Mouse (Mus musculus): ENCODE data around the gene Rnf144b.

Rnf144b gene

DNA sequence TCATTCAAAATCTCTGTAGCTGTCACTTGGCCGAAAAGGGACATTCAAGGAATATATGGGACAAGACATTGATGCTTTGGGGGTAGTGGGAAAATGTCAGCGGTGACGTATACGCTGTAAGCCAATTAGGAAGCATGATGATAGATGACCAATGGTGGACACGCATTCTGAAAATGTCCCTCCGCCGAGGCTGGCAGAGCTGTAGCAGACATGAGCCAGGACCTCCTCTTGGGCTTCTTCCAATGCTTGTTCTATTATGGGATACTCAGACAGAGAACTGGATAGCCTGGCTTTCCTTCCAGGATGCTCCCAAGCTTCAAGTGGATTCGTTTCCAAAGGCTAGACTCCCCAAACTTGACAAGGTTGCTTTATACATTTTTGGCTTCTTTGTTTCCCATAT, 141.9 kb downstream of the Rnf144b start:
- no peak for DNase-seq (ENCODE audit: low read depth, low spot score)

GRCm38 (mm10) chr13:47266411-47266810, 144.0 kb downstream of the Rnf144b start:
- DNase-seq (ENCODE audit: low read depth, low spot score), result no peak

GRCm38 (mm10) chr13:47268227-47268626, 145.8 kb downstream of the Rnf144b start:
- no peak for DNase-seq (ENCODE audit: low read depth, low spot score)

DNA sequence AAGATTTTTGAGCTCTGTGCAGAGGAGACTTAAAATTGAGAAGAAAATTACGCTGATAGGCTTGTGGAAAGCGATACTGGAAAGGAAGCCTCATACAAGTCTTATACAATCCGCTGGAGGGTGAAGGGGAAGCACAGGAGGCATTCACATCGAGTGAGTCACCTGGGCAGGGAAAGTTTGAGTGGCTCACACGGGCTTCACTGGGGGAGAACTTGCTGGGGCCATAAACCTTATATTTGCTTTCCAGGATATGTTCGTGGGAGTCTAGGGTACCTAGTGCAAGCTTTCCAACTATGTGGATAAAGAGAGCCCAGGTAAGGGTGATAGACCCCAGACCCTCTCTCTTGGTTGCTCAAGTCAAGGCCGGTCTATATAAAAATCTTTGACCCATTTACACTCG, 150.5 kb downstream of the Rnf144b start:
- no peak for DNase-seq (ENCODE audit: low read depth, low spot score)

DNA sequence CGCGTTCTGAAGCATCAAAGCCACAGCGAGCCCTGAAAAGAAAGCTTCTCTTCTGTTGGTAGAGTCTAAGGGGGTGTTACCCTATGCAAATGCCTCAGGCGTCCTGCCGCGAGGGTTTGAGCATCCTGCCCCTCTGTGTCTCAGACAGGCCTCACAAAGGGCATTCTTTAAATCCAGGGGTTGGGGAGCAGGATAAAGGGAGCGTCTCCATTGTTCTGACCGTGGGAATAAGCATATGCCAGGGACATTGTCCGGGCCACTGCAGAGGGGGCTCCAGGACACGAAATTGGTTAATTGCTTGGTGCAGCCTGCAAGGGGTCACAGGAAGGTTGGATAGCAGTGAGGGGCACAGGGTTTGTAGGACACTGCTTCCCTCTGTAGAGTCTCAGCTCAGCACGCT, 151.0 kb downstream of the Rnf144b start:
- DNase-seq (ENCODE audit: low read depth, low spot score), result peak; percentile 87

DNA sequence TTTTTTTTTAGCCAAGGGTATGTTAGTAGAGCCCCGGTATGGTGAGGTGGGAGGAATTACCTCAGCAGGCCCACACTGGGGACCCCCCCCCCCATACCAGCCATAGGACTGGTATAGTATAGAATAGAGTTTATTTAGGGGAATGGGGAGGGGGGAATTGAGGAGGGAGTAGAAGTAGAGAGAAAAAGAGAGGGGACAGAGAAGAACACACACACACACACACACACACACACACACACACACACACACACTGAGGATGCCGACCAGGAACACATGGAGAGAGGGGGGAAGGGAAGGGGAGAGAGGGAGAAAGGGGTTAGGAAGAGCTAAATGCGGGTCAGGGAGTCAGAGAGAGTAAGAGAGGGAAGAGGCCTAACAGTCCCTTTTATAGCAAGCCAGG, 151.7 kb downstream of the Rnf144b start:
- no peak for DNase-seq (ENCODE audit: low read depth, low spot score)

- DNase-seq (ENCODE audit: low read depth, low spot score), result peak; percentile 79
Measured at GRCm38 (mm10) chr13:47277000-47277823, 154.8 kb downstream of the Rnf144b start.

DNA sequence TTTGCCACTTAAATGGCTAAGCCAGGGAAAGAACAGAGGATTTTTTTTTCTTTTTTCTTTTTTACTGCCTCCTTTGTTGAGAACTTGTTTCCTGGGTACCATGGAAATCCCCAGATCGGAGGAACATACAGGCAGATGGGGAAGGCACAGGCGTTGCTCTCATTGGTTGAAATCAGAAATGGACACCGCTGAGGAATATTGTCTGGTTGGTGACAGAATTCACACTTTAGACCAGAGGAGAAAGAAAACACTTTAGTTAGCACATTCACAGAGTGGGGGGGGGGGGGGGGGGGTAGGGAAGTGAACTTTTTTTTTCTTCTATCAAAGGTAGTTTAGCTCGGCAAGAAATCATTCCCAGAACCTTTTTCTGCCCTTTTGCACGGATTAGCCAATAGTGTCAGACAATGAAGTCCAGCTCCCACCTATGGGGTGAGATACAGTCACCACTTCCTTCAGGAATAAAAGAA, 155.4 kb downstream of the Rnf144b start:
- no peak for DNase-seq (ENCODE audit: low read depth, low spot score)

DNA sequence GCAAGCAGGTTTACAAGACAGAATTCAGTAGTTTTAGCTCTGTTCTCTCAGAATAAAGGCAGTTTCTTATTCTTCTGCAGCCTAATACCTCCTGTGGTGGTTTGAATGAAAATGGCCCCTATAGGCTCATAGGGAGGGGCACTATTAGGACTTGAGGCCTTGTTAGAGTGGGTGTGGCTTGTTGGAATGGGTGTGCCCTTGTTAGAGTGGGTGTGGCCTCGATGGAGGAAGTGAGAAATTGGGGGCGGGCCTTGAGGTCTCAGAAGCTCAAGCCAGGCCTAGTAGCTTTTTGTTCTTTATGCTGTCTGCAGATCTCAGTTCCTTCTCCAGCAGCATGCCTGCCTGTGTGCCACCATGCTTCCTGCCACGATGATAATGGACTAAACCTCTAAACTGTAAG, 159.8 kb downstream of the Rnf144b start:
- DNase-seq (ENCODE audit: low read depth, low spot score), result no peak

DNA sequence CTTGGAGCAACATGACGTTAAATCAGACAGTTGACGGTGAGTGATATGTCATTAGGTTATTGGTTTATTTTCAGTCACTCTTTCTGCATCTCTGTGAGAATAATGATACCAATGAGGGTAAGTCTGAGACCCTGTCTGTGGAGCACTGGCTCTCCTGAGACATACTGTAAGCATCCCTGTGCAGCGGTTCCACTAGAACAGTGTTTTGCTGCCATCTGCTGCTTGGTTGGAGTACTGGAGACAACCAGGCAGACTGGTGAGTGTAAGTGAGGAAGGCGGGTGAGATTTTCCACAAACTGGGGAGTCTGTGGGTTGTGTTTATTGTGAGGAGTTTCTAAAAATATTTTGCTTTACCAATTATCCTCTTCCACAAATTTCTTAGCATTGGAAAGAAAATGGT, 166.0 kb downstream of the Rnf144b start:
- peak; percentile 82 for DNase-seq (ENCODE audit: low read depth, low spot score)

DNA sequence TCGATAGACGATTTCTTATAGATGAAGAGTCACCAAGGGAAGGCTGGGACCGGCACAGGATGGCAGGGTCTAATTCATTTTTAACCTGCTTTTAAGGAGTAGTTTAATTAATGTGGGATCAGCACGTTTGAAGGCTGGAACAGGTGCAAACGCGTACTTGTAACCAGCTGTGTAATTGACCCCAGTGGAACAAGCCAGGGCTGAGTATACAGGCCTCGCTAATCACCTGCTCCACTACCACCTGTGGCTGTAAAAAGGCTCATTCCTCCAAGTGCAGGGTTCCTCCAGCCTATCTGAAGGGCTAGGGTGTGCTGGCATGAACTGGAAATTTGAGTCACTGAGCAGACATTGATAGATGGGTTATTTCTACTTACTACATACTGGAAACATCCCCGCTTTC, 174.0 kb downstream of the Rnf144b start:
- no peak for DNase-seq (ENCODE audit: low read depth, low spot score)
